Mouse (Mus musculus): ENCODE data around the gene Gdf5. TPM values are rescaled to one million over a fixed set of nuclear protein-coding genes. Genes with fewer than 3 reads are reported as not detected.

Gdf5 gene
- total RNA-seq, 1 experiment = 0.09 TPM

DNA sequence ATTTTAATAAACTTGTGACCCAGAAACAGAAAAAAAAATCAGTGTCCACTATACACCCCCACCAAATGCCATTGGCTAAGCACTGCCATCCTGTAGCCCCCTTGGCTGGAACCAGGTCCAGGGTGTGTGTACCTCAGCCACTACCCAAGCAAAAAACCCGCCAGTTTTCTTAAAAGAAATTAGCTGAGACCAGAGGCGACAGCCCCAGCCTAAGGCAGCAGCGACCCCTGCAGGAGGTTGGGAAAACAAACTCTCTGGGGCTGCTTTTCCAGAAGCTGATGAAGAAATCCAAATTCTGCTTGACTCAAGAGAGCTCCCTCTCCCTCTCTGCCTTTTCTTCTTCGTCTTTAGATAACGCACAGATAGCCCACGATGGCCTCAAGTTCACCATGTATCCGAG is 902 bp upstream of the Gdf5 start:
- Histone ChIP-seq H3K4me3 (ENCODE audit: insufficient read depth in 1 of 2, low read depth in 1 of 2, low read length in 2 of 2, poor library complexity in 1 of 2, severe bottlenecking in 1 of 2) (no peak overlapping the region), H3K9ac (ENCODE audit: insufficient read depth, low read depth, low read length, poor library complexity, severe bottlenecking) (no peak overlapping the region), H3K27ac (ENCODE audit: insufficient read depth, low read depth, low read length, poor library complexity, severe bottlenecking) (no peak overlapping the region), H3K9me3 (ENCODE audit: control insufficient read depth, insufficient read depth, low read depth, low read length) (no peaks in the 10 kb centered on the region), H3K36me3 (ENCODE audit: control insufficient read depth, insufficient read depth, low read length, poor library complexity, severe bottlenecking) (no peaks in the 10 kb centered on the region), H3K4me1 (ENCODE audit: control insufficient read depth in 2 of 2, insufficient read depth in 2 of 2, low read length in 2 of 2, poor library complexity in 1 of 2) (peaks cover 3 to 12% of the 10 kb centered on the region in 2 experiments; a peak in 1 of 4 replicates)
- in situ Hi-C loops (cut with MboI; ENCODE audit: low sequenced_read_pairs in 2 of 2, unreplicated experiment in 2 of 2) = loop anchor here in 1 of 2 experiments (5.0 kb wide), 1 partner anchor 114 kb away; the partner anchor contains the start of gene Fam83c
- DNase-seq (ENCODE audit: low read depth, low spot score) = no peak
- TF ChIP-seq ZC3H11A (IDR thresholded peaks at IDR 0.05; ENCODE audit: borderline replicate concordance, low read depth, low read length) (peak; percentile 64; the same call in 1 of the 2 replicates), MAFK (IDR thresholded peaks at IDR 0.05; ENCODE audit: insufficient read depth, low read depth, low read length) (no peak)

DNA sequence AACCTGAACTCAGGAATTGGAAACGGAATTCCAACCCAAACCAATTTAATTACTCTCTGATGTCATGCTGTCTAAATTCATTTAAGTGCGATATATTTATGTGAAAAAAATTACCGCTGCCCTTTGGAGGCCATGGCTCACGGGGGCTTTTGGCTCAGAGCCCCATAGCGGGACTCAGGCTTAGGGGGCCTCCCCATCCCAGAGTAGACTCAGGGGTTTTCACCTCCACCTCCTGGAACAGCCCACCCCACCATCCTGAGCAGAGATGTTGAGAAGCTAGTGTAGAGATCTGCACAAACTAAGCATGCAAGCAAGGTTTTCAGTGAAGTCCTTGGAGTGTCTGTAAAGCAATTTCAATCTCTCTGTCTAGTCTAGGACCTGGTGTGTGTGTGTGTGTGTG is 413 bp upstream of the Gdf5 start:
- TF ChIP-seq CHD2 (IDR thresholded peaks at IDR 0.05; ENCODE audit: low read depth, low read length) (no peak), MAFK (IDR thresholded peaks at IDR 0.05; ENCODE audit: insufficient read depth, low read depth, low read length) (no peak), ZNF384 (IDR thresholded peaks at IDR 0.05; ENCODE audit: low read depth, low read length) (no peak), HCFC1 (IDR thresholded peaks at IDR 0.05; ENCODE audit: borderline replicate concordance, insufficient read depth, low read length) (no peak), ZC3H11A (IDR thresholded peaks at IDR 0.05; ENCODE audit: borderline replicate concordance, low read depth, low read length) (no peak)
- no peaks in the 10 kb centered on the region for H3K36me3 ChIP-seq (ENCODE audit: control insufficient read depth, insufficient read depth, low read length, poor library complexity, severe bottlenecking)
- no peak overlapping the region for H3K9ac ChIP-seq (ENCODE audit: insufficient read depth, low read depth, low read length, poor library complexity, severe bottlenecking)
- no peaks in the 10 kb centered on the region for H3K9me3 ChIP-seq (ENCODE audit: control insufficient read depth, insufficient read depth, low read depth, low read length)
- in situ Hi-C loops (cut with MboI; ENCODE audit: low sequenced_read_pairs in 2 of 2, unreplicated experiment in 2 of 2) = loop anchor here in 1 of 2 experiments (5.0 kb wide), 1 partner anchor 113 kb away; the partner anchor contains the start of gene Fam83c
- no peak for DNase-seq (ENCODE audit: low read depth, low spot score)
- H3K27ac ChIP-seq (ENCODE audit: insufficient read depth, low read depth, low read length, poor library complexity, severe bottlenecking) = no peak overlapping the region
- no peak overlapping the region for H3K4me3 ChIP-seq (ENCODE audit: insufficient read depth in 1 of 2, low read depth in 1 of 2, low read length in 2 of 2, poor library complexity in 1 of 2, severe bottlenecking in 1 of 2)
- H3K4me1 ChIP-seq (ENCODE audit: control insufficient read depth in 2 of 2, insufficient read depth in 2 of 2, low read length in 2 of 2, poor library complexity in 1 of 2) = peaks cover 3 to 12% of the 10 kb centered on the region in 2 experiments; a peak in 1 of 4 replicates

DNA sequence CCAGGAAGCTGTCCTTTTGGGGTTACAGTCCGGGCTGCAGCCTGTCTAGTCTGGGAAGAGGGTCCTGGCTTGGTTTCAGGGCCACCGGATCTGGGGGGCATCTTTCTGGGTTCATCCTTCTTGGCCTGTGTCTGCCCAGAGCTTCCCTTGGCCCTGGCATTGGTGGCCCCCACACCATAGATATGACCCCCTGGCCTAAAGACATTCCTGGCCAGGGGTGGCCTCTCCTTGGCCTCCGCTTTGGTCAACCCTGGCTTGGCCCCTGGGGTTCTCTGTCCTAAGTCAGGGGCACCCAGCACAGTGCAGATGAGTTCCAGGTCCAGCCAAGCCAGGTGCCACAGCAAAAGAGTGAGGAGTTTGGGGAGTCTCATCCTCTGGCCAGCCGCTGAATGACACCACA is 482 bp downstream of the Gdf5 start:
- peak overlapping the region in 1 of 2 experiments; percentile 39; a peak in 2 of 4 replicates for H3K4me3 ChIP-seq (ENCODE audit: insufficient read depth in 1 of 2, low read depth in 1 of 2, low read length in 2 of 2, poor library complexity in 1 of 2, severe bottlenecking in 1 of 2)
- no peak for DNase-seq (ENCODE audit: low read depth, low spot score)
- H3K4me1 ChIP-seq (ENCODE audit: control insufficient read depth in 2 of 2, insufficient read depth in 2 of 2, low read length in 2 of 2, poor library complexity in 1 of 2) = peaks cover 3 to 12% of the 10 kb centered on the region in 2 experiments; a peak in 1 of 4 replicates
- no peaks in the 10 kb centered on the region for H3K9me3 ChIP-seq (ENCODE audit: control insufficient read depth, insufficient read depth, low read depth, low read length)
- H3K36me3 ChIP-seq (ENCODE audit: control insufficient read depth, insufficient read depth, low read length, poor library complexity, severe bottlenecking) = no peaks in the 10 kb centered on the region
- TF ChIP-seq ZNF384 (IDR thresholded peaks at IDR 0.05; ENCODE audit: low read depth, low read length) (no peak), MAFK (IDR thresholded peaks at IDR 0.05; ENCODE audit: insufficient read depth, low read depth, low read length) (no peak), ZC3H11A (IDR thresholded peaks at IDR 0.05; ENCODE audit: borderline replicate concordance, low read depth, low read length) (no peak)
- H3K27ac ChIP-seq (ENCODE audit: insufficient read depth, low read depth, low read length, poor library complexity, severe bottlenecking) = no peak overlapping the region
- no peak overlapping the region for H3K9ac ChIP-seq (ENCODE audit: insufficient read depth, low read depth, low read length, poor library complexity, severe bottlenecking)
- in situ Hi-C loops (cut with MboI; ENCODE audit: low sequenced_read_pairs in 2 of 2, unreplicated experiment in 2 of 2) = loop anchor here in 1 of 2 experiments (5.0 kb wide), 1 partner anchor 112 kb away; the partner anchor contains the start of gene Fam83c

DNA sequence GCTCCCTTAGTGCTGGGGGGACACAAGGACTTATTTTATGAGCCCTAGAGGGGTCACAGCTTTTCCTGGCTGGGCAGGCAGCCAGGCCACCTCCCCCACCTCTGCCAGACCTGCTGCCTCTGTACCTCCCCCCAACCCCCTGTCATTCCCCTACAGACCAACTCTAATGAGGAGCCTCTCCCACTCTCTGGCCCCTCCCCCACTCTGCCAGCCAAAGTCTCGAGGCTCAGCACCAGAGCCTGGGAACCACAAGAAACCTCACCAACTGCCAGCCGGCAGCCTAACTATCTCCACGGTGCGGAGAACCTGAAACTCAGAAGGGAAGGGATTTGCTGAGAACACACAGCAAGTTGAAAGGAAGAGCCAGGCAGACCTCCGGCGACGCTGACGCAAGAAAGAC is 1.7 kb downstream of the Gdf5 start:
- no peak overlapping the region for H3K27ac ChIP-seq (ENCODE audit: insufficient read depth, low read depth, low read length, poor library complexity, severe bottlenecking)
- H3K36me3 ChIP-seq (ENCODE audit: control insufficient read depth, insufficient read depth, low read length, poor library complexity, severe bottlenecking) = no peaks in the 10 kb centered on the region
- TF ChIP-seq ZNF384 (IDR thresholded peaks at IDR 0.05; ENCODE audit: low read depth, low read length) = no peak
- TF ChIP-seq MAFK (IDR thresholded peaks at IDR 0.05; ENCODE audit: insufficient read depth, low read depth, low read length) = no peak
- no peak for TF ChIP-seq CHD2 (IDR thresholded peaks at IDR 0.05; ENCODE audit: low read depth, low read length)
- TF ChIP-seq HCFC1 (IDR thresholded peaks at IDR 0.05; ENCODE audit: borderline replicate concordance, insufficient read depth, low read length) = no peak
- no peak overlapping the region for H3K4me3 ChIP-seq (ENCODE audit: insufficient read depth in 1 of 2, low read depth in 1 of 2, low read length in 2 of 2, poor library complexity in 1 of 2, severe bottlenecking in 1 of 2)
- in situ Hi-C loops (cut with MboI; ENCODE audit: low sequenced_read_pairs in 2 of 2, unreplicated experiment in 2 of 2) = no loop called here
- H3K9me3 ChIP-seq (ENCODE audit: control insufficient read depth, insufficient read depth, low read depth, low read length) = no peaks in the 10 kb centered on the region
- H3K9ac ChIP-seq (ENCODE audit: insufficient read depth, low read depth, low read length, poor library complexity, severe bottlenecking) = no peak overlapping the region
- H3K4me1 ChIP-seq (ENCODE audit: control insufficient read depth in 2 of 2, insufficient read depth in 2 of 2, low read length in 2 of 2, poor library complexity in 1 of 2) = peaks cover 3 to 12% of the 10 kb centered on the region in 2 experiments; a peak in 1 of 4 replicates
- DNase-seq (ENCODE audit: low read depth, low spot score) = no peak
